Mouse (Mus musculus): ENCODE data around the gene Gimd1. TPM values are rescaled to one million over a fixed set of nuclear protein-coding genes. Genes with fewer than 3 reads are reported as not detected.

The Gimd1 gene
- polyA plus RNA-seq, 1 experiment from 2014 or later = 5.0 TPM

DNA sequence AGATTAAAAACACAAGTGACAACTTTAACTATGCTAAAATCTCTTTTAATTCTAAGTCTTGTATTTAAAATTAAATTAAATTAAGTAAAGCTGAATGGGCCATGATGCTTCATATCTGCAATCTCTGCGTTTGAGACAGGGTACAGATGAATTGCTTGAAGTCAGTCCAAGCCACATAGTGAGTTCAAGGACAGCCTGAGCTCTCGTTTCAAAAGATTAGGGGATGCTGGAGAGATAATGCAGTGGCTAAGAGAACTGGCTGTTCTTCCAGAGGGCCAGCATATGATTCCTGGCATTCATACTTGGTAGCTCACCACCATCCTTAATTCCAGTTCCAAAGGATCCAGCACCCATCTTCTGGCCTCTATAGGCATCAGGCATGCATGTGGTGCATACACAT is 3.6 kb downstream of the Gimd1 start:
- Histone ChIP-seq H3K27ac (ENCODE audit: low read depth) (no peak overlapping the region), H3K27me3 (replicated peaks; ENCODE audit: control insufficient read depth, insufficient read depth, low read length) (no peaks in the 10 kb centered on the region), H3K9ac (ENCODE audit: low read length) (no peak overlapping the region), H3K9me3 (ENCODE audit: control insufficient read depth, low read length) (no peaks in the 10 kb centered on the region), H3K4me2 (ENCODE audit: low read length) (no peak overlapping the region), H3K4me3 (ENCODE audit: low read depth, low read length) (no peak overlapping the region), H3K36me3 (ENCODE audit: control insufficient read depth, insufficient read depth, low read length) (no peaks in the 10 kb centered on the region), H3K4me1 (replicated peaks; ENCODE audit: control insufficient read depth, insufficient read depth, low read length) (no peaks in the 10 kb centered on the region)
- DNase-seq (ENCODE audit: low spot score) (no peak), ATAC-seq (replicated peaks; ENCODE audit: low FRiP score, low TSS enrichment, low read depth) (no peak)
- WGBS = 74% methylated on average over 2 of the region's 2 CpGs

DNA sequence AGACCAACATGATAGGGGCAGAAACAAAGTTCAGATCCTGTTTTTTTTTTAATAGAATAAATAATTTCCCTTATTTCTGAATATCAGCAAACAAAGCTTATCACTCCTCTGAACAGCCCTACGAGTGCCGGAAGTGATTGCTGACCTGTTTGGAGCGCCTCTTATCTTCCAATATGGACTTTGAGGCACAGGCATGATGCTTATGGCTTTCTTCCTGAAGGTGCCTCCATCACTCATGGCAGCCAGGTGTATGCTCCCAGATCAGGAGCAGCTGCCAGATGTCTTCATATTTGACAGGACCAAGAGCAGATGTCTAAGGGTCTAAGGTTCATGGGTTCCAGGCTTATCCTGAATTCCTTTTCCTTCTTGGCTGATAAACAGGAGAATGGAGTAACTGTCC is 7.5 kb downstream of the Gimd1 start:
- WGBS = 74% methylated on average over 3 of the region's 3 CpGs
- no peaks in the 10 kb centered on the region for H3K9me3 ChIP-seq (ENCODE audit: control insufficient read depth, low read length)
- no peak for ATAC-seq (replicated peaks; ENCODE audit: low FRiP score, low TSS enrichment, low read depth)
- H3K4me1 ChIP-seq (replicated peaks; ENCODE audit: control insufficient read depth, insufficient read depth, low read length) = no peaks in the 10 kb centered on the region
- no peak overlapping the region for H3K27ac ChIP-seq (ENCODE audit: low read depth)
- DNase-seq (ENCODE audit: low spot score) = no peak
- no peak overlapping the region for H3K9ac ChIP-seq (ENCODE audit: low read length)
- no peak overlapping the region for H3K4me2 ChIP-seq (ENCODE audit: low read length)
- no peak overlapping the region for H3K4me3 ChIP-seq (ENCODE audit: low read depth, low read length)
- H3K36me3 ChIP-seq (ENCODE audit: control insufficient read depth, insufficient read depth, low read length) = no peaks in the 10 kb centered on the region
- no peaks in the 10 kb centered on the region for H3K27me3 ChIP-seq (replicated peaks; ENCODE audit: control insufficient read depth, insufficient read depth, low read length)

DNA sequence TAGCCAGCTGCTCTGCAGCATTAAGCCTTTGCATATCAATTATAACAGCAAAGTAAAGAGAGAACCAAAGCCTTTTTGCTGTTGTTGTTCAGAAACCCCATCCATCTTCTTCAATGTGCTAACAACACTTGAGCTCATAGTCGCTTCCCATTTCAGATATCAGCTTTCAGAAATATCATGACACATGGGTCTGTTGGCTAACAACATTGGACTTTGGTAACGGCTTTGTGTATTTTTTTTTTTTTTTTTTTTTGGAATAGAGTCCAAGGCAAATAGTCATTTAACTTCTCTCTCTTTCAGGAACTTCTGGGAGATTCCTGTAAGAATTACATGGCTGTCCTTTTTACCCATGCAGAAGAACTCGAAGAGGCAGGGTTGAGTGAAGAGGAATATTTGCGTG is 14.5 kb downstream of the Gimd1 start:
- Histone ChIP-seq H3K27ac (ENCODE audit: low read depth) (no peak overlapping the region), H3K4me3 (ENCODE audit: low read depth, low read length) (no peak overlapping the region), H3K36me3 (ENCODE audit: control insufficient read depth, insufficient read depth, low read length) (no peaks in the 10 kb centered on the region), H3K4me2 (ENCODE audit: low read length) (no peak overlapping the region), H3K9me3 (ENCODE audit: control insufficient read depth, low read length) (no peaks in the 10 kb centered on the region), H3K27me3 (replicated peaks; ENCODE audit: control insufficient read depth, insufficient read depth, low read length) (no peaks in the 10 kb centered on the region), H3K9ac (ENCODE audit: low read length) (no peak overlapping the region), H3K4me1 (replicated peaks; ENCODE audit: control insufficient read depth, insufficient read depth, low read length) (no peaks in the 10 kb centered on the region)
- DNase-seq (ENCODE audit: low spot score) (no peak), ATAC-seq (replicated peaks; ENCODE audit: low FRiP score, low TSS enrichment, low read depth) (no peak)
- 73% methylated on average over 4 of the region's 4 CpGs for WGBS

DNA sequence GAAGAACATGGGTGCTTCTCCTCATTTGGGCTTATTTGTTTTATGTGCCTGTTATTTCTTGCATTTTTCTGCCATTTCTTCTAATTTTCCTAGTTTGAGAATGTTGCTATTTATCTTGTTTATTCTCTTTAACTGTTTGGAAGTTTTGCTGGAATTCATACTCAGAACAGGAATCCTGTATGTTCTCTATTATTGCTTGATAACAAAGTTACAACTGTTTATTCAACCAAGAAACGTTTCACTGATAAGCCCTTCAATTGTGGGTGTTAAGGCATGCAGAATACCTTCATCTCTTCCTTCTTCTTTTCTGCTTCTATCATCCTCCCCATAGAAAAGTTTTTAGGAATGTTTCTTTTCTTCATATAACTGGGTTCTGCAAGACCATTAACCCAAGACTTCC is 17.2 kb downstream of the Gimd1 start:
- ATAC-seq (replicated peaks; ENCODE audit: low FRiP score, low TSS enrichment, low read depth) (no peak), DNase-seq (ENCODE audit: low spot score) (no peak)
- no peaks in the 10 kb centered on the region for H3K27me3 ChIP-seq (replicated peaks; ENCODE audit: control insufficient read depth, insufficient read depth, low read length)
- 18% methylated on average over 1 of the region's 1 CpGs for WGBS
- H3K9ac ChIP-seq (ENCODE audit: low read length) = no peak overlapping the region
- H3K9me3 ChIP-seq (ENCODE audit: control insufficient read depth, low read length) = no peaks in the 10 kb centered on the region
- no peak overlapping the region for H3K4me2 ChIP-seq (ENCODE audit: low read length)
- no peaks in the 10 kb centered on the region for H3K36me3 ChIP-seq (ENCODE audit: control insufficient read depth, insufficient read depth, low read length)
- no peak overlapping the region for H3K4me3 ChIP-seq (ENCODE audit: low read depth, low read length)
- no peak overlapping the region for H3K27ac ChIP-seq (ENCODE audit: low read depth)
- H3K4me1 ChIP-seq (replicated peaks; ENCODE audit: control insufficient read depth, insufficient read depth, low read length) = no peaks in the 10 kb centered on the region

DNA sequence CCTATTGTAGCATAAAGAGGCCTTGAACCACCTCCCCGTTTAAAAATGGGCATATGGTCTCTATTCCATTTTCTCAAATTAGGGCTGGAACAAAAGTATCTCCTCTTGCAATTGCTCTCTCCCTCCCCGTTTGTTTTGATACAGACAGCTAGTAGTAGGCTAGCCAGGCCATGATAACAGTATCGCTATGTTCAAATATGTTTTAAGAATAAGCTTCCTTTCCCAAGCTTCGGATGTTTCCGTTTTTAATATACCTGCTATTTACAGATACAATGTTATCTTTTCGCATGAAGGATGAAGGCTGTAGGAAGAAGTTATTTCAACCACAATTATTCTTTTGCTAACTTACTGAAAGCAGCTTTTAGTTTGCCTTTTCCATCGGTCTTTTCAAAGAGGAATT is 19.7 kb downstream of the Gimd1 start:
- Histone ChIP-seq H3K9me3 (ENCODE audit: control insufficient read depth, low read length) (no peaks in the 10 kb centered on the region; the same call in 1 of the 2 replicates), H3K36me3 (ENCODE audit: control insufficient read depth, insufficient read depth, low read length) (no peaks in the 10 kb centered on the region), H3K27ac (ENCODE audit: low read depth) (no peak overlapping the region), H3K27me3 (replicated peaks; ENCODE audit: control insufficient read depth, insufficient read depth, low read length) (no peaks in the 10 kb centered on the region), H3K4me3 (ENCODE audit: low read depth, low read length) (no peak overlapping the region), H3K9ac (ENCODE audit: low read length) (no peak overlapping the region), H3K4me1 (replicated peaks; ENCODE audit: control insufficient read depth, insufficient read depth, low read length) (no peaks in the 10 kb centered on the region), H3K4me2 (ENCODE audit: low read length) (no peak overlapping the region)
- ATAC-seq (replicated peaks; ENCODE audit: low FRiP score, low TSS enrichment, low read depth) (no peak), DNase-seq (ENCODE audit: low spot score) (no peak)
- 86% methylated on average over 7 of the region's 7 CpGs for WGBS

DNA sequence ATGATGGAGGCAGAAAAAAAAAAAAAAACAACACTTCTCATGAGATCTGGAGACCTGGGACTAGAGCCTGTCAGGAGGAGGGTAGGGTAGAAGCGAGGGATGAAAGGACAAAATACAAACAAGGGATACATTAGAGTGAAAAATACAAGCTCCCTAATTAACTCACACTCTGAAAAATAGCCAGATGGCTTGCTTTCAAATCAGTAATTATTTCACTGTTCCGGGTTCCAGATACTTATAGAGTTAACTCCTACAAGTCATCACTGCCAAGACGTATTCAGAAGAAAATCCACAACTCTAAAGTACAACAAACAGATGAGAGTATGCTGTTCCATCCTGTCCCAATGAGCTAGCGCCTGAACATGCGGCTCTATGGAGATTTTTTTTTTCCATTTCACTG is 20.6 kb downstream of the Gimd1 start:
- Histone ChIP-seq H3K4me1 (replicated peaks; ENCODE audit: control insufficient read depth, insufficient read depth, low read length) (no peaks in the 10 kb centered on the region), H3K27ac (ENCODE audit: low read depth) (no peak overlapping the region), H3K9me3 (ENCODE audit: control insufficient read depth, low read length) (no peaks in the 10 kb centered on the region; the same call in 1 of the 2 replicates), H3K36me3 (ENCODE audit: control insufficient read depth, insufficient read depth, low read length) (no peaks in the 10 kb centered on the region), H3K4me3 (ENCODE audit: low read depth, low read length) (no peak overlapping the region), H3K4me2 (ENCODE audit: low read length) (no peak overlapping the region), H3K9ac (ENCODE audit: low read length) (no peak overlapping the region), H3K27me3 (replicated peaks; ENCODE audit: control insufficient read depth, insufficient read depth, low read length) (no peaks in the 10 kb centered on the region)
- 78% methylated on average over 5 of the region's 5 CpGs for WGBS
- DNase-seq (ENCODE audit: low spot score) = no peak
- ATAC-seq (replicated peaks; ENCODE audit: low FRiP score, low TSS enrichment, low read depth) = no peak

DNA sequence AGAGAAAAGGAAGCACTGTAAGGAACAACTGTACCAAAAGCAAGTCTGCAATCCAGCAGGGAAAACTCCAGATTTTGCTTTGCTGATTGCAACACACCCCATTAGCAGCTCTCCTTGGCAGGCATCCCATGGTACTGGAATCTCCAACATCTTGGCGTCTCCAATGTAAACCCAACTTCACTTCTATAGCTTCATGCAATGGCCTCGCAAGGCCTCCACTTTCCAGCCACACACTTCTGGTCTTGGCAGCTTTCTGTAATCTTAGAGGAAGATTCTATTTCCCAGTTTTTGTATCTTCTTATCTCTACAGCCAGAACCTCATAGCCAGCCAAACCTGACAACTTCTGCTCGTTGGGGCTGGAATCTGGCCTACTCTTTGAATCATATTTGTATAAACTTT is 22.2 kb downstream of the Gimd1 start:
- Histone ChIP-seq H3K4me2 (ENCODE audit: low read length) (no peak overlapping the region), H3K36me3 (ENCODE audit: control insufficient read depth, insufficient read depth, low read length) (no peaks in the 10 kb centered on the region), H3K27ac (ENCODE audit: low read depth) (no peak overlapping the region), H3K9ac (ENCODE audit: low read length) (no peak overlapping the region), H3K27me3 (replicated peaks; ENCODE audit: control insufficient read depth, insufficient read depth, low read length) (no peaks in the 10 kb centered on the region), H3K4me3 (ENCODE audit: low read depth, low read length) (no peak overlapping the region), H3K4me1 (replicated peaks; ENCODE audit: control insufficient read depth, insufficient read depth, low read length) (no peaks in the 10 kb centered on the region), H3K9me3 (ENCODE audit: control insufficient read depth, low read length) (no peaks in the 10 kb centered on the region; the same call in 1 of the 2 replicates)
- 55% methylated on average over 3 of the region's 3 CpGs for WGBS
- DNase-seq (ENCODE audit: low spot score) (no peak), ATAC-seq (replicated peaks; ENCODE audit: low FRiP score, low TSS enrichment, low read depth) (no peak)

DNA sequence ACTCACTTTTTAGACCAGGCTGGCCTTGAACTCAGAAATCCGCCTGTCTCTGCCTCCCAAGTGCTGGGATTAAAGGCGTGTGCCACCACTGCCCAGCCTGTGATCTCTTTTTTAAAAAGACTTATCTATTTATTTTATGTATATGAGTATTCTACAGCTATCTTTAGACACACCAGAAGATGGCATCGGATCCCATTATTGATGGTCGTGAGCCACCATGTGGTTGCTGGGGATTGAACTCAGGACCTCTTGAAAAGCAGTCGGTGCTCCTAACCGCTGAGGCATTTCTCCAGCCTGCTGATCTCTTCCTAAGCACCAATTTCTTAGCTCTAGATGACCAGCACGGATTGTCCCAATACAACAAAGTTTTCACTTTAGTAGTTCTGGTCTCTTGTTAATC is 24.3 kb downstream of the Gimd1 start:
- no peak overlapping the region for H3K9ac ChIP-seq (ENCODE audit: low read length)
- no peaks in the 10 kb centered on the region for H3K4me1 ChIP-seq (replicated peaks; ENCODE audit: control insufficient read depth, insufficient read depth, low read length)
- H3K27ac ChIP-seq (ENCODE audit: low read depth) = no peak overlapping the region
- ATAC-seq (replicated peaks; ENCODE audit: low FRiP score, low TSS enrichment, low read depth) (no peak), DNase-seq (ENCODE audit: low spot score) (no peak)
- 87% methylated on average over 7 of the region's 7 CpGs for WGBS
- H3K9me3 ChIP-seq (ENCODE audit: control insufficient read depth, low read length) = no peaks in the 10 kb centered on the region; the same call in 1 of the 2 replicates
- H3K4me3 ChIP-seq (ENCODE audit: low read depth, low read length) = no peak overlapping the region
- peaks cover 5% of the 10 kb centered on the region for H3K36me3 ChIP-seq (ENCODE audit: control insufficient read depth, insufficient read depth, low read length)
- H3K4me2 ChIP-seq (ENCODE audit: low read length) = no peak overlapping the region
- H3K27me3 ChIP-seq (replicated peaks; ENCODE audit: control insufficient read depth, insufficient read depth, low read length) = no peaks in the 10 kb centered on the region

DNA sequence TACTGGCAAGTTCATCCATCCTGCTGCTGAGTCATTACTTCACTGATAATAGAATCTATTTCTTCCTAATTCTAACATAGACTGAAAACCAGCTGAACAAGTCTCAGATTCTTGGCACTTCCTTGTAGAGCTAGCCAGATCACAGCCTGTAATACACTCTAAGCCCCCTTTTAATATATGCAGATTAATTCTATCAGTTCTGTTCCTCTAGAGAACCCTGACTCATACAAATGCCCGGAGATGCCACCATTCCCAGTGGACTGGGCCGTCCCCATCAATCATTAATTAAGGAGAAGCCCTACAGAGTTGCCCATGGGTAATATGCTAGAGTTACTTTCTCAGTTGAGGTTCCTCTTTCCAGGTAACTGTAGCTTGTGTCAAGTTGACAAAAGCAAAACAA is 26.3 kb downstream of the Gimd1 start:
- no peak for DNase-seq (ENCODE audit: low spot score)

More for the DNA sequence above, 26.3 kb downstream of the Gimd1 start:
- 95% methylated on average over 2 of the region's 2 CpGs for WGBS
- Histone ChIP-seq H3K4me1 (replicated peaks; ENCODE audit: control insufficient read depth, insufficient read depth, low read length) (no peaks in the 10 kb centered on the region), H3K4me2 (ENCODE audit: low read length) (no peak overlapping the region), H3K9me3 (ENCODE audit: control insufficient read depth, low read length) (no peaks in the 10 kb centered on the region; the same call in 1 of the 2 replicates), H3K27me3 (replicated peaks; ENCODE audit: control insufficient read depth, insufficient read depth, low read length) (no peaks in the 10 kb centered on the region), H3K4me3 (ENCODE audit: low read depth, low read length) (no peak overlapping the region), H3K27ac (ENCODE audit: low read depth) (no peak overlapping the region), H3K9ac (ENCODE audit: low read length) (no peak overlapping the region), H3K36me3 (ENCODE audit: control insufficient read depth, insufficient read depth, low read length) (peaks cover 25% of the 10 kb centered on the region)
- ATAC-seq (replicated peaks; ENCODE audit: low FRiP score, low TSS enrichment, low read depth) = no peak

All from intestine, embryonic 14.5 days (tissue).